Mouse (Mus musculus) adrenal gland (tissue): ENCODE data around the gene Vangl1.

Experiments used
- intact Hi-C: fragments of 180-260 bp; cut with DNase I; formaldehyde crosslinking; loops from one replicate; pipeline ENCODE4 v1.15.1; 2025
- long read RNA-seq, 2 experiments: library from polyadenylated mRNA; unstranded; transcript quantifications; one replicate each; pipeline ENCODE4 v2.0.0; 2020; ENCODE audit warnings: borderline replicate concordance in 1 of 2; ENCODE audit not compliant: insufficient replicate concordance in 1 of 2

The Vangl1 gene
- long read RNA-seq, experiment 1, full-length matches to known transcripts: 1 of 5 reads
- long read RNA-seq, experiment 1, partial matches to known transcripts: 2 of 5 reads
- long read RNA-seq, experiment 1, other reads (novel, unspliced or antisense): 2 of 5 reads
- long read RNA-seq, experiment 2, partial matches to known transcripts: 1 of 3 reads
- long read RNA-seq, experiment 2, other reads (novel, unspliced or antisense): 2 of 3 reads

DNA sequence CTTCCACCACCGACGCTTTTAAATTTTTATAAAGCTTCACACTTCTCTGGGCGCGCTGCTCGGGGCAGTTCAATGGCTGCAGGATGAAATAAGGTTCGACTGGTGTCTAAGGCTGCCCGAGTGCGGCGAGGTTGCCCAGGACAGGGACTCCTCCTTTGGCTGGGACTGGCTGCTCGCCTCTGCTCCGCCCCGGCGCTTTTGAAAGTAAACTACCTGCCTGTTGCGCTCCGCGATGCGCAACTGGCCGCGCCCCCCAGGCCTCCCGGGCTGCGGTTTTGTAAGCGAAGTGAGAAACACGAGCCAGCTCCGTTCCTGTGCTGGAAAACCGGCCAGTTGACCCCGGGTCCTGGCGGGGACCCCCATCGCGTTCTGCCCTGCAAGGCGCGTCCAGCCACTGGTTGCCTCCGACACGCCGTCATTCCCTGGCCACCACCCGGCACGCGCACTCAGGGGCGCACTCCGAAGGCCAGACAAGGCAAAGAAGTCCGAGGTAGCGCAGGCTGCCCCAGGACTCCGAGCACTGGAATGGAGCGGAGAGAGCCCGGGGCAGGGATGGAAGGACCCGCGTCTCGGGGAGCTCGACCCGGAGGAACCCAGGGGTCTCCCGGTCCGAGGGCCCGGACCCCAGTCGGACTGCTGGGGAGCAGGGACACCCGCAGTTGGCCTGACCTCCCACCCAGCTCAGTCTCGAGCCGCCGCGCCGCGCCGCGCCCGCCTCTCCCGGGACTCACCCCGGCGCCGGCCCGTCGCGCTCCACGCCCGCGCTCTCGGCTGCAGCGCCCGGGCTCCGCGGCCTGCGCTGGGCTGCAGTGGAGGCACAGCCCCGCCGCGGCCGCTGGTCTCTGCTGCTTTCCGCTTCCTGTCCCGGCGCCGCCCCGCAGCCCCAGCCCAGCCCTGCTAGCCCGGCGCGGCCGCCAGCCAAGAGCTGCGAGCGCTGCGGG lies at the start of gene Vangl1:
Gene Vangl1 (minus strand): TSS at position 913 of the 941 bp plus-strand sequence.
- intact Hi-C loops: loop anchor here (5.0 kb wide), 1 partner anchor 47 kb away; no protein-coding TSS in a partner anchor

DNA sequence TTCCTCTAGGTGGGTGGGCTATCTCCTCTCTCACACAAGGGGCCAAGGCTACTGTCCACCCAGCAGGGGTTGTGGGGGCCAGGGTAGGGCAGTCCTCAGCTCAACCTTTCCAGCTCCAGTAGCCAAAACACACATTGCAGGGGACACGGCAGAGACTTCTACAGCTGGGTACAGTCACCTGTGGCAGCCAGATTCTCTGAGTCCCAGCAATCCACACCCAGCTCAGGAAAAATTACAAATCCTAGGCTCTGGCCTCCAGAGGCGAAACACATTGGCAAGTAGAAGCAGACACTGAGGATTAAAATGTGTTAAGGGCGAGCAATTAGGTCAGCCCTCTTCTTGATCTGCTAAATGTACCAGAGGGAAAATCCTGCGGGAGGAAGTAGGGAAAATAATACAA lies 49.1 kb upstream of the Vangl1 start:
- intact Hi-C loops: no loop called here

DNA sequence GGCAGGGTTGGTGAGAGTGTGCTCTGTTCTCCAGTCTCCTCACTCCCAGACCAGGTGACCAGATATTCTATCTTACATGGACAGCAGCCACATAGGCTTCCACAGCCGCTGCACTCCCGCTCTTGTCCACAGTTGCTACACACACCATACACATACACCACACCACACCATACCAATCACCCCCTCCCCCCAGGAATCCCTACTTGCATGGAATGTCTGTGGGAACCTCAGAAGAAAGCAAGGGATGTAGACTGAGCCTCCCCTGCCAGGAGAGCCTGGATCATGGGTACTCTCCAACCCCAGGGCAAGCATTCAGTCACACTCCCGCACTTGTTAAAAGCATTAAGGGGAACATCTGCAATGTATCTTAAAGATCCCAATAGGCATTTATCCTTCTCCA lies 48.4 kb upstream of the Vangl1 start:
- intact Hi-C loops: no loop called here

DNA sequence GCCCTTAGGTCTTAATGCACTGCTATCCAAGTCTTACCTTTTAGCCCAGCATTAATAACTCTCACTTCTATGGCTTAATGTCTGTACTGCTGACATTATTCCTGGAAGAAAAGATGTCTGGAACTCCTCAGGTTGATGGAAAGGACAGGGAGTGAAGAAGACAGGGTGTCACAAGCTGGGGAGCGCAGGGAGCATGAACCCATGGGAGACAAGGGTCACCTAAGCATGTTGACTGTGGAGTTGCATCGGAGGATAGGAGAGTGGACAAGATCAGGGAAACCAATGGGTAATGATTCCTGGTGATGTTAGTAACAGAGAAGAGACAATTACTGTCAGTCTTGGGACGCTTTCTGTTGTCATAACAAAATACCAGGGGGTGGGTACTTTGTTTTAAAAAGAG lies 46.4 kb upstream of the Vangl1 start:
- intact Hi-C loops: no loop called here

DNA sequence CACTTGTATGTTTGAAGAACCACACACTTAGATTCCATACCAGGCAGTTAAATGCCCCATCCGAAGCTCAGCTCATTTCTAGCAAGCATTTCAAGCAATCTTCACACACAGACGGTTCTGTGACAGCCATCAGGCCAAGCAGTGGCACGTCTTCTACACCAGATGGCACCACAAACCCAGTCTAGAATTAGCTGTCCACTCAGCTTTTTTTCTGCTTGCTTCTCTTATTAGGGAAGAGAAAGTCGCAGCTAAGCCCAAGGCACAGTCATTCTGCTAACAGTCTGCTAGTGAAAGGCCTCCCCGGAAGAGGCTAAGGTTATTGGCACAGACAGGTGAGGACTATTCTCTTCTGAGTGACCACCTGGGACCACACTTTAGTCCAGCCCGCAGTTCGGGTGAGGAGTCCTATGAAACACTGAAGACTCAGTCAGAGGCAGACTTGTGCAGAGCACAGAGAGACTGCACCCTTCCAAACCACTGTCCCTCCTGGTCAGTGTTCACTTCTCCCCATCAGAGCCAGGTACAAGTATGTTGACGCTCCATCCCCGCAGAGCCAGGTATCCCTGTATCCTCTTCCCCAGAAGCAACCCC lies 45.0 kb upstream of the Vangl1 start:
- intact Hi-C loops: loop anchor here (1.0 to 10.0 kb wide), 3 partner anchors 365 to 553 kb away; no protein-coding TSS in a partner anchor

DNA sequence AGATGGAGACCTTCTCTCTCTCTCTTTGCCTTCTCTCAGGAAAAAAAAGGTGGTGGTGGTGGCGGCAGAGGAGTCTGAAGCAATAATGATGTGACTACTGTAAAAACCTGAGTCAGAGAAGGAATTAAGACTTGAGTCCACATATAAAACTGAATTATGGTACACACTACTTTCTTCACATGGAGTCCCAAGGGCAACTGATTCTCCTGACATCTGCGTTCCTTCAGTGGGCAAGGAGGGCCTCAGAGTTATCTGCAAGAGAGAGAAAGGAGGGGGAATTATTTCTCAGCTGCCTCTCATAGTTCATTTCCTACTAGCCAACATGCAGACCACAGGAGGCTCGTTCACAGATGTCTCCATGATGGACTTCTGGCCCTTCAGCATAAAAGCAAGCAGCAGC lies 40.1 kb upstream of the Vangl1 start:
- intact Hi-C loops: loop anchor here (5.0 to 10.0 kb wide), 2 partner anchors 112 to 360 kb away; no protein-coding TSS in a partner anchor

DNA sequence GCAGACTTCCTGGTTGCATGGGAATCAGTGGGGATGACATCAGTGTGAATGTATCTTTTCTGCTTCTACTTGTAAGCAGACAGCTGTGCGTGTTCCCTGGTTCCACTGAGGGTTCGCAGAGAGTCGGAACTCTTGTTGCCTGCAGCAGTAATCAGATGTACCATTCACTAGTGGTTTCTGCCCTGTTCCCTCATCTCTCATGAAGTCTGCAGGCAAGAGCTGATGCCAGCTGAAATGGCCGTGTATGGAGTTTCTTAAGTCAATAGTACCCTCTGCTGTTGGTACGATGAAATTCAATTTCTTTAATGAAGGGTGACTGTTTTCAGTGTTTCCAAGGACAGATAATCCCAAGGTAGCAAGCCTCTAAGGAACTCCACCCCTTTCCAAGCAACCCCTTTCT lies 38.4 kb upstream of the Vangl1 start:
- intact Hi-C loops: loop anchor here (1.0 to 10.0 kb wide), 3 partner anchors 111 to 358 kb away; no protein-coding TSS in a partner anchor

DNA sequence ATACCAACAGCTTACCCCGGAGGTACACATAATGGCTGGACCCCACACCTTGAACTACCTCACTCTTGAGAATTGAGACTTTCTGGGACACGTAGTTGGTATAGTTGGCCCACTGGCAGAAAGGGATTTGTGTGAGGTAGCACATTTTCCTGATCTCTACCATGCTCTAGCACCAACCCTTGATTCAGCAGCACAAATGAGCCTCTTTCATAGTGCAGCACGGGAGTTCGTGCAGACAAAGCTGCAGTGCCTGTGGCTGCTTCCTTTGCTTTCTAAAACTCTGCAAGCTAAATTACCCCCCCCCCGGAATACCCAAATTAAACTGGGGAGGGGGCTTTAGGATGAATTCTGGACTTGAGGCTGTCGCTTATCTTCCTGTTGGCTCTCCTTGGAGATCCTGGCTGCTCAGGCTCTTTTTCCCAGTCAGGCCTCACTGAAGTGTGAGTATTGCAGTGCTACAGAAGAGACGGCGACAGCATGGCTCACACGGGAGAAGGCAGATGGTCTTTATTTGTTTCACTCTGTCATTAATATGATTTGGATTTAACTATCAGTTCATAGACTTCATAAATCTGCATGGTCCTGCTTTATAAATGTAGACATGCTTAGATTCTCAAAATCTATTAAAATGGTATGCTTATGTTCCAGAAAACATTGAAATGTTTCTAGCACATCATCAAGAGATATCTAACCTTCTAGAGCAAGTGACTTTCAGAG lies 27.1 kb upstream of the Vangl1 start:
- intact Hi-C loops: no loop called here

DNA sequence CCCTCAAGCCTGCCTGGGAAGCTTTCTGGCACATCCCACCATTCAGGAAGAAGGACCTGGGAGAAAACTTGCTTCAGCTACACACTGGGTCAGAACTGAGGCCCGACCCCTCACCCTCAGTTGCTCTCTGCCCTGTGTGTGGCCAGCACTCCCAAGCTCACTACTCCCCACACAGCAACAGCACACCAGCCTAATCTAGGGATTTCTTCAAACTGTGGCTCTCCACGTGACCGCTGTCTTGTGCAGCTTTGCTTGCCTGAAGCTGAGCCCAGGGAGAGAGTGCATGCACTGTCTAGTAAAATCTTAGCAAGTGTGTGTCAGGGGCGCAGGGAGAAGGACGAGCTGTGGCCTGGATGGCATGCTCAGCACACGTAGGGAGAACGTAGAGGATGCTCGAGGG lies 18.3 kb upstream of the Vangl1 start:
- intact Hi-C loops: no loop called here

DNA sequence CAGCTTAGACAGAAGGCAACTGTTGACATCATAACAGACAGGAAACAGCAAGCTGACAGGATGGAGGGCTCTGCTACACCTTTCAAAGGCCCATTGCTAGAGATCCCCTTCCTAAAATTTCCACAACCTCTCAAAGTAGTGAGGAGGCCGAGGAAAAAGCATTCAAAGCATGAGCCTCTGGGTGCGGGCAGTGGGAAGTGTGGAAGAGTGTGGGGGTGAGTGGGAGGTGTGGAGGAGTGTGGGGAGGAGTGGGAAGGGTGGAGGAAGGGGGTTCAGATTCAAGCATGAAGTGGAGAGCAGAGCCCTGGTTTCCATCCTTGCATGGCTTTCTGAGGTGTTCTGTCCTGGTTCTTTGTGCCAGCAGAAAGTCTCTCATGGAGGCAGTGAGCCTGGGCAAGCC lies 13.8 kb upstream of the Vangl1 start:
- intact Hi-C loops: no loop called here

DNA sequence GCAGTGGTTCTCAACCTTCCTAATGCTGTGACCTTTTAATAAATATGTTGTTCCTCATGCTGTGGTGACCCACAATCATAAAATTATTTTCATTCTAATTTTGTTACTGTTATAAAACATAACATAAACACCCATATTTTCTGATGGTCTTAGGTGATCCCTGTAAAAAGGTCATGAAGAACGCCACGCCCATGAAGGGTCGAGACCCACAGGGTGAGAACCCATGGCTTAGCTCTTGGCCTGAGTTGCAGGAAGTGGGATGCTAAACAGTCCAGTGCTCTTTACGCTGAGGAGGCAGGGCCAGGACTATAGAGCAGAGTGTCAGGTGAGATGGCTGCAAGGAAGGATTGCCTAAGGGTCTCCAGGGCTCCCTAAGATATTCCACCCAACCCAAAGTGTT lies 10.2 kb upstream of the Vangl1 start:
- intact Hi-C loops: no loop called here

DNA sequence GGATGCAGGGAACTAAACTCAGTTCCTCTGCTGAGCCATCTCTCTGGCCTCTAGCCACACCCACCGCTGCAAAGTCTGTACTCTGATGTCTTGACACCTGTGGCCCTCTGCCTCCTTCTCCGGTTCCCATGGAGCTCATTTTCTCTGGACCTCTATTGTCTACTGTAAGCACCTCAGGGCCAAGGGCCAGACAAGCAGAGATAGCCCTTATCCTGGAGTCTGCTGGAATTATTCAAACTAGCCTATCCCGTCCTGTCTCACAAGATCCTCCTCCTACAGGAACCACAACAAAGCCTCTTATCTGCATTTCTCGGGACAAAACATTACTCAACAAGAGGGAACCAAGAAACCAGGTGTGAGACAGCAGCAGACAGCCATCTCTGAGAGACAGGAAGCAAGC lies 9.8 kb upstream of the Vangl1 start:
- intact Hi-C loops: no loop called here

DNA sequence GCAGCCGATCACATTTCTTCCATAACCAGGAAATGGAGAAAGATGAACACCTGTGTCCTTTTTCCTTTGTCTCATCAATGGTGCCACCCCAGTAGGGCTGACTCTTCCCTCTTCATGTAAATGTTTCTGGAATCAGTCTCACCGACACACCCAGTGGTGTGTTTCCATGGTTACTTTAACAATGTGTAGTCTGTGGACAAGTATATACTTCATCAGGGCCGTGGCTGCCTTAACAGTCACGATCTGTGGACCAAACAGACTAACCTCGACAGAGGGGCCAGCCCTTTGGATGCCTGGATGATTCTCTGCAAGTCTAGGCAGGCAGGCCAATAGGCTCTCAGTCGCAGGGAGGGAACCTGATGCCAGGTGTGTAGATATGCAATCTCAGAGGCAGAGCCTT lies 8.4 kb upstream of the Vangl1 start:
- intact Hi-C loops: no loop called here

DNA sequence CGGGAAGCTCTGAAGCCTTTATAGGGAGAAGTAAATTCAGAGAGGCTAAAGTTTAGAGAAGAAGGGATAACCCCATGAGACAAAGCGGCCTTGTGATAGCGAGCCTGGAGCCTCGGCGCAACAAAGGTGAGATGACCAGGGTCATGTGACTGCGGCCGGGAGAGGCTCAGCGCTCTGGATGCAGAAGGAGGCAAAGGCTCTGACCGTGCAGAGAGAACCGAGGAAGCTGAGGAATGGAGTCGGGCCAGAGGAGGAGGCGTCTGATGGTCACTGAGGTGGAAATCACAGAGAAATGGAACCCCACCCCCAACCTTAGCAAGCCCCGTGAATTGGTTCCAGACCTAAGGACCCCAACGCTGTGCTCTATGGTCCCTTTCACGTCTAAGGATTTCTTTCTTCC lies 7.8 kb upstream of the Vangl1 start:
- intact Hi-C loops: no loop called here

DNA sequence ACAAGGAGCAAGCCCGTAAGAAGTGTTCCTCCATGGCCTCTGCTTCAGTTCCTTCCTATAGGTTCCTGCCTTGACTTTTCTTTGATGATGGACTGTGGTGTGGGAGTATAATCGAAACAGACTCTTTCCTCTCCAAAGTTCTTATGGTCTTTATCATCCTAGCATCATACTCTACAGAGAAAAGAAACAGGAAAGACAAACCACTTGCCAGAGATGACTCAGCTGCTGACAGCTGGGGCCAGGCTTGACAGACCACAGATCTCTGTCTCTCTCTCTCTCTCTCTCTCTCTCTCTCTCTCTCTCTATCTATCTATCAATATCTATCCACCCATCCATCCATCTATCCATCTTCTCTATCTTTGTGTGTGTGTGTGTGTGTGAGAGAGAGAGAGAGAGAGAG lies 6.8 kb upstream of the Vangl1 start:
- intact Hi-C loops: no loop called here

DNA sequence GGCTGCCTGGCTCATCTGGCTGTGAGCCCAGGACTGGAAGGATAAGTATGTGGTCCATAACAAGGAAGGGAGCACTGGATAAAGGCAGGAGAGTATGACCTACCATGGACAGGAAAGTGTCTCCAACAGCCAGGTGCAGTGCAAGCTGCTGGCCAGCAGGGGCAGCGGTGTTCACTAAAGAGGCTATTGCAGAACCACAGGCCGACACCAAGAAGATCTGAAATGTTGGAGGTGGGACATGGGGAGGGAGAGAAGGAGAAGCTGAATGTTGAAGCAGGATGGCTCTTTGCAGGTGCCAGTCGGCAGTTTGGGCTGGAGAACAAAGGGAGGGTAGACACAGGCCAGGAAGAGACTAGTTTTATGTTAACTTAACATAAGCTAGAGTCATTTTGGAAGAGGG lies 6.3 kb upstream of the Vangl1 start:
- intact Hi-C loops: no loop called here

DNA sequence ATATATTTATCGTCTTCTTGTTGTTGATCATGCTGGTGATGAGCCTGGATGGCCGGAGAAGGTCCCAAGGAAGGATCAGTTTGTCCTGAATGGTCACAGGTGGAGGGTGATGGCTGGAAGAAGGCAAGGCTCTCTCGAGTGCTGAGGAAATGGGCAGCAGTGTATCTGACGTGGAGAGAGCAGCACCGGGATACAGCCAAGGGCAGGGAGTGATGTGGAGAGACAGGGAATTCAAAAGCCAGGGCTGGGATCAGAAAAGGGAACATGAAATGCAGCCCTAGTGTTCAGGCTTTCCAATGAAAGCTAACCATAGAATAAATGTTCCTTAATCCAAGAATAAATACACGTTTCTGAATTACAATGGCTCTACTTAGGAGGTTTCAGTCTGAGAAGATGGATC lies 4.4 kb upstream of the Vangl1 start:
- intact Hi-C loops: no loop called here

DNA sequence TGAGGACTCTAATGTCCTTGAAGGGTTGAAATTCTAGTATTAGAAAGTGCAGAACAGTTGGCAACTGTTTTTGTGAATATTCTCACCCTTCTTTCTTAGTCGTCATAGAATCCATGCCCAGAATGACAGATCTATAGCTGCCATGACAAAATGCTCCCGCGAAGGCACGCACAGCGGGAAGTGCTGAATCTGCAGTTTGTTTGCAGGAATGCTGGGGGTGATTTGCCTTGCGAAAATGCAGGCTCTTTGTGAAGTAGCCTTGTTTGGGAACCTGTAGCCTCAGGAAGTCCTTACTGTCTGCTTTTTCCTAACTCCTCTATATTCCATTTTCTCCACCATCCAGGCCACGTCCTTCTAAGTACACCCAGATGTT lies 951 bp upstream of the Vangl1 start:
- intact Hi-C loops: no loop called here

DNA sequence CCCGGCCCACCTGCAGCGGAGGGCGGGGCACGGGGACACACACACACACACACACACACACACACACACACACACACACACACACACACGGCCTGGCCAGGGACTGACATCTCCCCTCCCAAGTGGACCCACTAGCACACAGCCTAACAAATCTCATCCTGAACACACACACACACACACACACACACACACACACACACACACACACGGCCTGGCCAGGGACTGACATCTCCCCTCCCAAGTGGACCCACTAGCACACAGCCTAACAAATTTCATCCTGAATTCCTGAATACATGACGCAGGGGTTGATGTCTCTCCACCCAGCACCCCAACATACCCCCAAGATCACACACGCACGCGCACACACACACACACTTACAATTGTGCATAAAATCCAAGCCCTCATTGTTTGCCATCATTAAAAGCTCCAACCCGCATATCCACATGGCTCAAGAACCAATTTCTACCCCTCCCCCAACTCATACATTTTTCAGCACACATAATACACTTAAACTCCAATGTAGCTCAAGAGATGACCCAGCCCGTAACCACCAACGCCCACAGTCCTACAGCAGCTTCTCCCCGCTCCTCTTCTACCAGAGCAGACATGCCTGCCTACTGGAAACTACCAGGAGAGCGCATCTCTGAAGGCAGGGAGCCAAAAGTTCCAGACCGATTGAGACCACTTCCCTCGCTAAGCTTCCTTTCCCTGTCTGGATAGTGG lies 403 bp upstream of the Vangl1 start:
- intact Hi-C loops: loop anchor here (5.0 kb wide), 1 partner anchor 48 kb away; no protein-coding TSS in a partner anchor

DNA sequence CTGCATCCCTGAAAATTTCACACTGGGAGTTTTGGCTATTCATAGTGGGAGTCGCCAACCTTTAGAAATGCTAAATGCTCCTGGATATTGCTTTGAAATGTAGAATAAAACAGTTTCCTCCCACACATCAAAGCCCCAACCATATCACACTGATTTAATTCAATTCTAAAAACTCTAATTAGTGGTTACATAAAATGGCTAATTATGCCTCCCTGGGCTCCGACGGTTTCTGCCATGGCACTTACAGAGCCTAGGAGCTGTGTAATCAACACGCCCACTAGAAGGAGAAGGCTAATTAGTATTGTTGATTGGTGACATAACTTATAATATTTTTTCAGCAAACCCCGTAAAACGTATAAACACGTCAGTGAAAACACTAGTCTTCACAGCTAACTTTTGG lies 1.4 kb downstream of the Vangl1 start:
- intact Hi-C loops: loop anchor here (5.0 kb wide), 1 partner anchor 46 kb away; no protein-coding TSS in a partner anchor

DNA sequence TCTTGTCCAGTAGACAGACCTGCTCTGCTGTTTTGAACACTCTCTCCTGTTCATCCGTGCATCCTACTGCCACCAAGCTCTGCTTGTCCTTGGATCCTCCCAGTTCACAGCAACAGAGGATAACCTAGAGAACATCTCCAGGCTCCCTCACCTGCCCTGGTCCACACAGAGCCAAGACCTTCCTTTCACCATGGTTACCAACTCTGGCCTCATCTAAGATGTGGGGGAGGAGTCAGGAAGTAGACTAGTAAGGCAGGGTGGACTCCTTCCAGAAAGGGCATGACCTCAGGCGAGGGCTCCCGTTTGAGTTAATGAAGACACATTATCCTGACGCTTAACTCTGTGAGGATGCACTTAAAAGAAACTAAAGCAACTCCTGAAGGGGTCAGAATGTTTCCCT lies 4.5 kb downstream of the Vangl1 start:
- intact Hi-C loops: loop anchor here (5.0 kb wide), 1 partner anchor 43 kb away; no protein-coding TSS in a partner anchor
